Mouse (Mus musculus) liver, embryonic 14.5 days (tissue): ENCODE measurements around the gene Cnpy2.
A peak's percentile ranks its signal among the peaks of the same experiment; 100 is the strongest.

Experiments
- CTCF ChIP-seq: IDR thresholded peaks from 2 replicates; pipeline ENCODE4 v1.5.1; 2016; ENCODE audit warnings: antibody characterized with exemption, low read depth, control low read depth
- EP300 ChIP-seq: IDR thresholded peaks from 2 replicates; pipeline ENCODE4 v1.6.1; 2016; ENCODE audit warnings: antibody characterized with exemption, low read depth

GRCm38 (mm10) chr10:128281682-128282081, 40.6 kb upstream of the Cnpy2 start:
- TF ChIP-seq CTCF (peak; percentile 9; the same call in 1 of the 2 replicates), EP300 (no peak)
